Comparison of ENCODE assay signal across 7 mouse cellular contexts in the genomic region with DNA sequence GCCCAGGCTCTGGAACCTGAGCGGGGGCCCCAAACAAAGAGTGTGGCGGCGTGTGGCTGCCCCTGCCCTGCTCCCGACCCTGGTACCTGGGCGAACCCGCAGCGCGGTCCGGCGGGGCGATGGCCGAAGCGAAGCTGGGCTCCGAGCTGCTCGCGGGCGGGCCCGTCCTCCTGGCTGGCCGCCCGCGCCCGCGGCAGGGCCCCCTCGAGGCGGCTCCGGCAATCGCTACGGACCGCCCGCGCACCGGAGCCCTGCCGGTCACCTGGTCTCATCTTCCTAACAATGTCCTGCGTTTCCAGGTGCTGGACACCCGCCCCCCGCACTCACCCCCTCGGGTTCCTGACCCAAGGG. TPM values are rescaled to one million over a fixed set of nuclear protein-coding genes. Genes with fewer than 3 reads are reported as not detected.
DNase-seq lines count a peak whose midpoint lies in the region; ATAC-seq and TF ChIP-seq lines count a peak whose summit lies in the region.

Gene Tns3, minus strand, starts transcription at position 143 of the 351 bp plus-strand sequence.

- no peaks in the 10 kb centered on the region for H3K9me3 ChIP-seq in lung, embryonic 15.5 days

- peaks cover 58% of the 10 kb centered on the region for H3K79me2 ChIP-seq in C2C12 (ENCODE audit: control insufficient read depth, insufficient read depth)

- H3K27ac ChIP-seq in embryonic fibroblast, embryonic 13.5 days (ENCODE audit: insufficient read depth, low read length) = peak within 1 kb of the TSS; percentile 51
- peak within 1 kb of the TSS; percentile 69 for H3K27ac ChIP-seq in layer of hippocampus, adult 2 months
- peak within 1 kb of the TSS; percentile 97 for H3K27ac ChIP-seq in lung, embryonic 15.5 days

- intact Hi-C loops in heart, postnatal 25 days (cut with DNase I) = loop anchor here (5.0 kb wide), 2 partner anchors 42 to 77 kb away; no protein-coding TSS in a partner anchor

- H3K4me3 ChIP-seq in C2C12 (ENCODE audit: insufficient read depth, poor library complexity, severe bottlenecking) = peak within 1 kb of the TSS; percentile 91
- H3K4me3 ChIP-seq in embryonic fibroblast, embryonic 13.5 days (ENCODE audit: insufficient read depth, low read length) = peak within 1 kb of the TSS; percentile 67
- peak within 1 kb of the TSS; percentile 79 for H3K4me3 ChIP-seq in layer of hippocampus, adult 2 months
- peak within 1 kb of the TSS; percentile 82 for H3K4me3 ChIP-seq in lung, embryonic 15.5 days

- ATAC-seq in lung, embryonic 15.5 days (ENCODE audit: borderline replicate concordance, extremely low read depth, low FRiP score, low TSS enrichment) = peak; percentile 76

- H3K4me2 ChIP-seq in lung, embryonic 15.5 days = peak within 1 kb of the TSS; percentile 87

- H3K27me3 ChIP-seq in C2C12 (ENCODE audit: control insufficient read depth, insufficient read depth, insufficient read length) = no peaks in the 10 kb centered on the region
- no peaks in the 10 kb centered on the region for H3K27me3 ChIP-seq in lung, embryonic 15.5 days

- peak within 1 kb of the TSS; percentile 94 for H3K9ac ChIP-seq in lung, embryonic 15.5 days

- H3K36me3 ChIP-seq in C2C12 (ENCODE audit: control insufficient read depth, insufficient read depth) = peaks cover 21% of the 10 kb centered on the region
- H3K36me3 ChIP-seq in lung, embryonic 15.5 days = no peaks in the 10 kb centered on the region

- H3K4me1 ChIP-seq in embryonic fibroblast, embryonic 13.5 days (ENCODE audit: control insufficient read depth, insufficient read depth, low read length) = peaks cover 8% of the 10 kb centered on the region
- peaks cover 38% of the 10 kb centered on the region for H3K4me1 ChIP-seq in lung, embryonic 15.5 days

- under 1% methylated on average over 37 of the region's 37 CpGs for WGBS in lung, embryonic 15.5 days

- peak; percentile 65 for TF ChIP-seq CTCF in C2C12 (IDR thresholded peaks at IDR 0.05; ENCODE audit: control insufficient read depth, insufficient read depth, insufficient read length)
- TF ChIP-seq CTCF in embryonic fibroblast, embryonic 13.5 days (IDR thresholded peaks at IDR 0.05; ENCODE audit: borderline replicate concordance, insufficient read depth, low read length) = no peak
- peak; percentile 61 for TF ChIP-seq CTCF in layer of hippocampus, adult 2 months (conservative IDR thresholded peaks at IDR 0.05)

- H3K79me3 ChIP-seq in C2C12 (ENCODE audit: low read depth) = peaks cover 46% of the 10 kb centered on the region

- TF ChIP-seq POLR2A in embryonic fibroblast, embryonic 13.5 days (IDR thresholded peaks at IDR 0.05; ENCODE audit: low read depth, low read length) = peak; percentile 32; the same call in 1 of the 2 replicates

- DNase-seq in R1 (ENCODE audit: low read depth, low spot score) = peak; percentile 37
- DNase-seq in heart, postnatal 25 days (ENCODE audit: low spot score) = peak; percentile 32
- DNase-seq in layer of hippocampus, adult 2 months (ENCODE audit: low spot score in 2 of 2) = peak in 1 of 2 experiments; percentile 29
- DNase-seq in retina, postnatal 1 day = peak; percentile 63

- peak within 1 kb of the TSS; percentile 94 for H3ac ChIP-seq in C2C12 (ENCODE audit: control insufficient read depth, insufficient read length, low read depth)

TF ChIP-seq in C2C12, 6 proteins besides CTCF, POLR2A, EP300 and RAD21:
- no peak for TF ChIP-seq MYOD1 (IDR thresholded peaks at IDR 0.05; ENCODE audit: control insufficient read depth, insufficient read length, low read depth)
- no peak for TF ChIP-seq MAX (IDR thresholded peaks at IDR 0.05)
- TF ChIP-seq USF1 (IDR thresholded peaks at IDR 0.05; ENCODE audit: low read depth) = no peak
- no peak for TF ChIP-seq CEBPB (IDR thresholded peaks at IDR 0.05; ENCODE audit: low read depth)
- TF ChIP-seq FOSL1 (IDR thresholded peaks at IDR 0.05; ENCODE audit: insufficient read depth, low read length, poor library complexity, severe bottlenecking) = no peak
- TF ChIP-seq MYOG (IDR thresholded peaks at IDR 0.05; ENCODE audit: control insufficient read depth, extremely low read depth, insufficient read length) = no peak

RNA-seq across cellular contexts. Expression of gene Tns3, which starts in this region (rescaled TPM):
- 57.4 TPM for polyA plus RNA-seq in C2C12 (2012; fragmentation: generic; extraction: Trizol)
- polyA plus RNA-seq in embryonic fibroblast, embryonic 13.5 days (2011; ENCODE audit: insufficient read length, low read depth, missing spikeins) = 96.5 and 113 TPM in 2 replicates
- 10 to 100 TPM; 21.2 to 21.4 TPM for total RNA-seq in heart, postnatal 25 days (2021)
- 10 to 100 TPM; 49.2 to 53.1 TPM for total RNA-seq in layer of hippocampus, adult 2 months (2021)
- 48.5 and 55.9 TPM in 2 replicates for polyA plus RNA-seq in lung, embryonic 15.5 days (2015; fragmentation: Nextera tagmentation; extraction: Ambion mirVana)
